Mouse (Mus musculus) right cerebral cortex, postnatal 4 days (tissue): ENCODE results near the gene Ptpn14.
A peak's percentile ranks its signal among the peaks of the same experiment; 100 is the strongest.
"Not testable (repeated sequence)": the region's sequence is repeated elsewhere in the genome, so short reads cannot be mapped to it uniquely, and the experiment has no call there.

Experiments
- DNase-seq: peaks from one replicate; pipeline ENCODE4 v3.0.0-alpha.2; 2022

The Ptpn14 gene

GRCm38 (mm10) chr1:189727884-189728783, at the start of gene Ptpn14:
Gene Ptpn14, plus strand, starts transcription at chr1:189728268.
- DNase-seq, result peak; percentile 46

GRCm38 (mm10) chr1:189679555-189679954, 48.5 kb upstream of the Ptpn14 start:
- DNase-seq, result no peak

- DNase-seq, result no peak
Observed at GRCm38 (mm10) chr1:189684786-189685415, 43.2 kb upstream of the Ptpn14 start.

GRCm38 (mm10) chr1:189686025-189686424, 42.0 kb upstream of the Ptpn14 start:
- DNase-seq, result no peak

- peak; percentile 96 for DNase-seq
Observed at GRCm38 (mm10) chr1:189687654-189688387, 40.2 kb upstream of the Ptpn14 start, which contains the start of gene Cenpf. Gene Cenpf, minus strand, starts transcription at chr1:189688086.

GRCm38 (mm10) chr1:189688388-189688750, 39.7 kb upstream of the Ptpn14 start:
- no peak for DNase-seq

- no peak for DNase-seq
Observed at GRCm38 (mm10) chr1:189689050-189689833, 38.8 kb upstream of the Ptpn14 start.

GRCm38 (mm10) chr1:189692442-189692841, 35.6 kb upstream of the Ptpn14 start:
- not testable (repeated sequence) for DNase-seq

- DNase-seq, result no peak
Observed at GRCm38 (mm10) chr1:189694391-189694790, 33.7 kb upstream of the Ptpn14 start.

GRCm38 (mm10) chr1:189695321-189695720, 32.7 kb upstream of the Ptpn14 start:
- no peak for DNase-seq

GRCm38 (mm10) chr1:189698416-189698815, 29.7 kb upstream of the Ptpn14 start:
- DNase-seq, result no peak

GRCm38 (mm10) chr1:189700186-189700585, 27.9 kb upstream of the Ptpn14 start:
- DNase-seq, result no peak

GRCm38 (mm10) chr1:189700990-189701389, 27.1 kb upstream of the Ptpn14 start:
- DNase-seq, result peak; percentile 73

- DNase-seq, result no peak
Observed at GRCm38 (mm10) chr1:189703156-189703555, 24.9 kb upstream of the Ptpn14 start.

GRCm38 (mm10) chr1:189703591-189703990, 24.5 kb upstream of the Ptpn14 start:
- no peak for DNase-seq

- DNase-seq, result no peak
Observed at GRCm38 (mm10) chr1:189706040-189706645, 21.9 kb upstream of the Ptpn14 start.

GRCm38 (mm10) chr1:189707014-189707413, 21.1 kb upstream of the Ptpn14 start:
- no peak for DNase-seq

- no peak for DNase-seq
Observed at GRCm38 (mm10) chr1:189707419-189707818, 20.6 kb upstream of the Ptpn14 start.

- DNase-seq, result no peak
Observed at GRCm38 (mm10) chr1:189709001-189709400, 19.1 kb upstream of the Ptpn14 start.

GRCm38 (mm10) chr1:189715915-189716797, 11.9 kb upstream of the Ptpn14 start:
- DNase-seq, result no peak

GRCm38 (mm10) chr1:189717546-189717945, 10.5 kb upstream of the Ptpn14 start:
- DNase-seq, result no peak
